Mouse (Mus musculus): ENCODE data around the gene Dock3. TPM values are rescaled to one million over a fixed set of nuclear protein-coding genes. Genes with fewer than 3 reads are reported as not detected.

The Dock3 gene
- polyA plus RNA-seq, 1 experiment from 2014 or later, result 0.42 TPM

- no peak overlapping the region for H3K4me2 ChIP-seq (ENCODE audit: low read length)
- no peak for ATAC-seq (ENCODE audit: insufficient number of reproducible peaks, insufficient read depth, low FRiP score, low read depth)
- no peak overlapping the region for H3K9ac ChIP-seq (ENCODE audit: low read length)
- WGBS, result 3% methylated on average over 1 of the region's 1 CpGs
- H3K27me3 ChIP-seq (ENCODE audit: control insufficient read depth, insufficient read depth, low read length), result no peaks in the 10 kb centered on the region
- no peaks in the 10 kb centered on the region for H3K4me1 ChIP-seq (ENCODE audit: control insufficient read depth in 2 of 2, insufficient read depth in 2 of 2, low read length in 2 of 2)
- H3K27ac ChIP-seq (replicated peaks in 1 of 2; ENCODE audit: control insufficient read depth in 1 of 2, insufficient read depth in 1 of 2, low read depth in 2 of 2, low read length in 2 of 2), result no peak overlapping the region
- no peaks in the 10 kb centered on the region for H3K9me3 ChIP-seq (ENCODE audit: control insufficient read depth, low read length)
- no peaks in the 10 kb centered on the region for H3K36me3 ChIP-seq (ENCODE audit: control insufficient read depth, insufficient read depth, low read length)
- H3K4me3 ChIP-seq (ENCODE audit: control insufficient read depth in 1 of 2, insufficient read depth in 1 of 2, low read depth in 1 of 2, low read length in 2 of 2), result no peak overlapping the region
These were observed 317.9 kb downstream of the Dock3 start for GRCm38 (mm10) chr9:106913759-106914158.

- H3K27me3 ChIP-seq (ENCODE audit: control insufficient read depth, insufficient read depth, low read length), result no peaks in the 10 kb centered on the region
- no peaks in the 10 kb centered on the region for H3K9me3 ChIP-seq (ENCODE audit: control insufficient read depth, low read length)
- no peak overlapping the region for H3K27ac ChIP-seq (replicated peaks in 1 of 2; ENCODE audit: control insufficient read depth in 1 of 2, insufficient read depth in 1 of 2, low read depth in 2 of 2, low read length in 2 of 2)
- H3K4me1 ChIP-seq (ENCODE audit: control insufficient read depth in 2 of 2, insufficient read depth in 2 of 2, low read length in 2 of 2), result no peaks in the 10 kb centered on the region
- no peak overlapping the region for H3K9ac ChIP-seq (ENCODE audit: low read length)
- H3K4me3 ChIP-seq (ENCODE audit: control insufficient read depth in 1 of 2, insufficient read depth in 1 of 2, low read depth in 1 of 2, low read length in 2 of 2), result no peak overlapping the region
- no peak for ATAC-seq (ENCODE audit: insufficient number of reproducible peaks, insufficient read depth, low FRiP score, low read depth)
- WGBS, result 37% methylated on average over 1 of the region's 1 CpGs
- no peaks in the 10 kb centered on the region for H3K36me3 ChIP-seq (ENCODE audit: control insufficient read depth, insufficient read depth, low read length)
- H3K4me2 ChIP-seq (ENCODE audit: low read length), result no peak overlapping the region
These were observed 320.1 kb downstream of the Dock3 start for GRCm38 (mm10) chr9:106911624-106912023.

- Histone ChIP-seq H3K27me3 (ENCODE audit: control insufficient read depth, insufficient read depth, low read length) (no peaks in the 10 kb centered on the region), H3K9ac (ENCODE audit: low read length) (no peak overlapping the region), H3K4me1 (ENCODE audit: control insufficient read depth in 2 of 2, insufficient read depth in 2 of 2, low read length in 2 of 2) (no peaks in the 10 kb centered on the region), H3K27ac (replicated peaks in 1 of 2; ENCODE audit: control insufficient read depth in 1 of 2, insufficient read depth in 1 of 2, low read depth in 2 of 2, low read length in 2 of 2) (no peak overlapping the region), H3K36me3 (ENCODE audit: control insufficient read depth, insufficient read depth, low read length) (no peaks in the 10 kb centered on the region), H3K4me3 (ENCODE audit: control insufficient read depth in 1 of 2, insufficient read depth in 1 of 2, low read depth in 1 of 2, low read length in 2 of 2) (no peak overlapping the region), H3K9me3 (ENCODE audit: control insufficient read depth, low read length) (no peaks in the 10 kb centered on the region), H3K4me2 (ENCODE audit: low read length) (no peak overlapping the region)
- 37% methylated on average over 5 of the region's 5 CpGs for WGBS
- no peak for ATAC-seq (ENCODE audit: insufficient number of reproducible peaks, insufficient read depth, low FRiP score, low read depth)
These were observed 323.0 kb downstream of the Dock3 start for GRCm38 (mm10) chr9:106908715-106909114.

GRCm38 (mm10) chr9:106908174-106908573 is 323.5 kb downstream of the Dock3 start:
- Histone ChIP-seq H3K27ac (replicated peaks in 1 of 2; ENCODE audit: control insufficient read depth in 1 of 2, insufficient read depth in 1 of 2, low read depth in 2 of 2, low read length in 2 of 2) (no peak overlapping the region), H3K9ac (ENCODE audit: low read length) (no peak overlapping the region), H3K4me1 (ENCODE audit: control insufficient read depth in 2 of 2, insufficient read depth in 2 of 2, low read length in 2 of 2) (no peaks in the 10 kb centered on the region), H3K4me3 (ENCODE audit: control insufficient read depth in 1 of 2, insufficient read depth in 1 of 2, low read depth in 1 of 2, low read length in 2 of 2) (no peak overlapping the region), H3K4me2 (ENCODE audit: low read length) (no peak overlapping the region), H3K27me3 (ENCODE audit: control insufficient read depth, insufficient read depth, low read length) (no peaks in the 10 kb centered on the region), H3K9me3 (ENCODE audit: control insufficient read depth, low read length) (no peaks in the 10 kb centered on the region), H3K36me3 (ENCODE audit: control insufficient read depth, insufficient read depth, low read length) (no peaks in the 10 kb centered on the region)
- ATAC-seq (ENCODE audit: insufficient number of reproducible peaks, insufficient read depth, low FRiP score, low read depth), result no peak
- WGBS, result 76% methylated on average over 3 of the region's 3 CpGs

GRCm38 (mm10) chr9:106906597-106906996 is 325.1 kb downstream of the Dock3 start:
- Histone ChIP-seq H3K4me2 (ENCODE audit: low read length) (no peak overlapping the region), H3K4me1 (ENCODE audit: control insufficient read depth in 2 of 2, insufficient read depth in 2 of 2, low read length in 2 of 2) (no peaks in the 10 kb centered on the region), H3K36me3 (ENCODE audit: control insufficient read depth, insufficient read depth, low read length) (no peaks in the 10 kb centered on the region), H3K27me3 (ENCODE audit: control insufficient read depth, insufficient read depth, low read length) (no peaks in the 10 kb centered on the region), H3K4me3 (ENCODE audit: control insufficient read depth in 1 of 2, insufficient read depth in 1 of 2, low read depth in 1 of 2, low read length in 2 of 2) (no peak overlapping the region), H3K9ac (ENCODE audit: low read length) (no peak overlapping the region), H3K9me3 (ENCODE audit: control insufficient read depth, low read length) (no peaks in the 10 kb centered on the region), H3K27ac (replicated peaks in 1 of 2; ENCODE audit: control insufficient read depth in 1 of 2, insufficient read depth in 1 of 2, low read depth in 2 of 2, low read length in 2 of 2) (no peak overlapping the region)
- 82% methylated on average over 8 of the region's 8 CpGs for WGBS
- no peak for ATAC-seq (ENCODE audit: insufficient number of reproducible peaks, insufficient read depth, low FRiP score, low read depth)

- Histone ChIP-seq H3K4me2 (ENCODE audit: low read length) (no peak overlapping the region), H3K4me1 (ENCODE audit: control insufficient read depth in 2 of 2, insufficient read depth in 2 of 2, low read length in 2 of 2) (no peaks in the 10 kb centered on the region), H3K9ac (ENCODE audit: low read length) (no peak overlapping the region), H3K36me3 (ENCODE audit: control insufficient read depth, insufficient read depth, low read length) (no peaks in the 10 kb centered on the region), H3K27me3 (ENCODE audit: control insufficient read depth, insufficient read depth, low read length) (no peaks in the 10 kb centered on the region), H3K9me3 (ENCODE audit: control insufficient read depth, low read length) (no peaks in the 10 kb centered on the region), H3K27ac (replicated peaks in 1 of 2; ENCODE audit: control insufficient read depth in 1 of 2, insufficient read depth in 1 of 2, low read depth in 2 of 2, low read length in 2 of 2) (no peak overlapping the region), H3K4me3 (ENCODE audit: control insufficient read depth in 1 of 2, insufficient read depth in 1 of 2, low read depth in 1 of 2, low read length in 2 of 2) (no peak overlapping the region)
- ATAC-seq (ENCODE audit: insufficient number of reproducible peaks, insufficient read depth, low FRiP score, low read depth), result no peak
- WGBS, result 5% methylated on average over 1 of the region's 1 CpGs
These were observed 327.9 kb downstream of the Dock3 start for GRCm38 (mm10) chr9:106903791-106904134.

GRCm38 (mm10) chr9:106903099-106903790 is 328.5 kb downstream of the Dock3 start:
- Histone ChIP-seq H3K9me3 (ENCODE audit: control insufficient read depth, low read length) (no peaks in the 10 kb centered on the region), H3K27ac (replicated peaks in 1 of 2; ENCODE audit: control insufficient read depth in 1 of 2, insufficient read depth in 1 of 2, low read depth in 2 of 2, low read length in 2 of 2) (no peak overlapping the region), H3K4me3 (ENCODE audit: control insufficient read depth in 1 of 2, insufficient read depth in 1 of 2, low read depth in 1 of 2, low read length in 2 of 2) (no peak overlapping the region), H3K9ac (ENCODE audit: low read length) (no peak overlapping the region), H3K27me3 (ENCODE audit: control insufficient read depth, insufficient read depth, low read length) (no peaks in the 10 kb centered on the region), H3K4me2 (ENCODE audit: low read length) (no peak overlapping the region), H3K4me1 (ENCODE audit: control insufficient read depth in 2 of 2, insufficient read depth in 2 of 2, low read length in 2 of 2) (no peaks in the 10 kb centered on the region), H3K36me3 (ENCODE audit: control insufficient read depth, insufficient read depth, low read length) (no peaks in the 10 kb centered on the region)
- WGBS, result 59% methylated on average over 4 of the region's 4 CpGs
- ATAC-seq (ENCODE audit: insufficient number of reproducible peaks, insufficient read depth, low FRiP score, low read depth), result no peak

GRCm38 (mm10) chr9:106901596-106901995 is 330.1 kb downstream of the Dock3 start:
- ATAC-seq (ENCODE audit: insufficient number of reproducible peaks, insufficient read depth, low FRiP score, low read depth), result no peak

More at GRCm38 (mm10) chr9:106901596-106901995, 330.1 kb downstream of the Dock3 start:
- Histone ChIP-seq H3K27ac (replicated peaks in 1 of 2; ENCODE audit: control insufficient read depth in 1 of 2, insufficient read depth in 1 of 2, low read depth in 2 of 2, low read length in 2 of 2) (no peak overlapping the region), H3K36me3 (ENCODE audit: control insufficient read depth, insufficient read depth, low read length) (no peaks in the 10 kb centered on the region), H3K4me2 (ENCODE audit: low read length) (no peak overlapping the region), H3K4me1 (ENCODE audit: control insufficient read depth in 2 of 2, insufficient read depth in 2 of 2, low read length in 2 of 2) (no peaks in the 10 kb centered on the region), H3K9ac (ENCODE audit: low read length) (no peak overlapping the region), H3K4me3 (ENCODE audit: control insufficient read depth in 1 of 2, insufficient read depth in 1 of 2, low read depth in 1 of 2, low read length in 2 of 2) (no peak overlapping the region), H3K27me3 (ENCODE audit: control insufficient read depth, insufficient read depth, low read length) (no peaks in the 10 kb centered on the region), H3K9me3 (ENCODE audit: control insufficient read depth, low read length) (no peaks in the 10 kb centered on the region)
- 80% methylated on average over 7 of the region's 7 CpGs for WGBS
